Mouse (Mus musculus) spleen, adult 2 months (tissue): ENCODE results near the gene Ltbp3.

ENCODE experiments used
- CTCF ChIP-seq: fragments of 200-500 bp; IDR thresholded peaks from 2 replicates; pipeline ENCODE4 v1.5.1; 2011; ENCODE audit warnings: mild to moderate bottlenecking, inconsistent platforms; ENCODE audit not compliant: insufficient read depth, insufficient read length, insufficient replicate concordance; ENCODE audit errors: extremely low read depth
- POLR2A ChIP-seq: fragments of 200-500 bp; IDR thresholded peaks from 2 replicates; pipeline ENCODE4 v1.6.1; 2011; ENCODE audit warnings: low read depth, low read length, inconsistent platforms

DNA sequence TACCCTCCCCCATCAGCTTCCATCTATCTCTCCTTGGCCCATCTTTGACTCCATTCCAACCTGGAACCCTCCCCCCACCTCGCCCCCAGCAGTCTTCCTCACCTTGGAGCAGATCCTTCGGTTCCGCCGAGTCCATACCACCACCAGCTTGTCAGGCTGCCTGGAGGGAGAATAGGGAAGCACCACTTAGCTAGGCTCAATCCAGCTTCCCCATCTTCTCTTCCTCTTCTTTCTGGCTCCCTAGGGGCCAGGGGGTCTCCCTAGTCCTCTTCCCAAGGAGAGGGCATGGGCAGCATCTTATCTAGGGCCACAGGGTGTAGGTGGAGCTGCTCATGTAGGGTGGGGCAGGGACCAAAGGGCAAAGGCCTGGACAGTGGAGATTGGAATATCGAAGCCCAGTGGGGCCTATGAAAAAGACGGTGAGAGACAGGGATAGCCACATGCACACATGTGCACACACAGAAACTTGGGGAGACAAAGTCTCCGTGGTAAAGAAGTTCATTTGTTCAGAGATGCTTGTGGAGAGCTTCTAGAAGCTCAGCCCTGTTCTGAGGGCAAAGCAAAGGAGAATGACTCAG lies 17.8 kb upstream of the Ltbp3 start:
- TF ChIP-seq CTCF = no peak
- no peak for TF ChIP-seq POLR2A
